Comparison of ENCODE assay signal across 9 mouse cellular contexts in genomic region chr9:44502006-44502405, GRCm38 (mm10). TPM values are rescaled to one million over a fixed set of nuclear protein-coding genes. Genes with fewer than 3 reads are reported as not detected.
A peak's percentile ranks its signal among the peaks of the same experiment; 100 is the strongest.
DNase-seq lines count a peak whose midpoint lies in the region; ATAC-seq and TF ChIP-seq lines count a peak whose summit lies in the region.
"Had no signal": no experiment of that assay in that cellular context is flagged by ENCODE, and none has a peak within 500 bp of the region (broad histone marks: within the 10 kb centered on the region; RNA-seq: fewer than 3 reads in every experiment).

No protein-coding gene starts in this region.

- H3K27me3 ChIP-seq in forebrain, embryonic 10.5 days (ENCODE audit: poor library complexity, severe bottlenecking) = peaks cover 23% of the 10 kb centered on the region
- H3K27me3 ChIP-seq in forebrain, embryonic 16.5 days (replicated peaks; ENCODE audit: control insufficient read depth, insufficient read depth, low read length) = no peaks in the 10 kb centered on the region
- H3K27me3 ChIP-seq in embryonic facial prominence, embryonic 13.5 days = no peaks in the 10 kb centered on the region
- no peaks in the 10 kb centered on the region for H3K27me3 ChIP-seq in heart, postnatal 0 days (ENCODE audit: control insufficient read depth, insufficient read depth, low read length)
- no peaks in the 10 kb centered on the region for H3K27me3 ChIP-seq in midbrain, embryonic 15.5 days (replicated peaks)
- H3K27me3 ChIP-seq: Patski had no signal

- no peak for TF ChIP-seq EP300 in heart, postnatal 0 days (IDR thresholded peaks at IDR 0.05; ENCODE audit: low read depth)

- H3K9me3 ChIP-seq in forebrain, embryonic 10.5 days = no peaks in the 10 kb centered on the region
- no peaks in the 10 kb centered on the region for H3K9me3 ChIP-seq in forebrain, embryonic 16.5 days (ENCODE audit: control insufficient read depth, low read length)
- H3K9me3 ChIP-seq in embryonic facial prominence, embryonic 13.5 days = no peaks in the 10 kb centered on the region
- no peaks in the 10 kb centered on the region for H3K9me3 ChIP-seq in heart, postnatal 0 days (replicated peaks; ENCODE audit: control insufficient read depth, low read length)
- no peaks in the 10 kb centered on the region for H3K9me3 ChIP-seq in midbrain, embryonic 15.5 days

- WGBS in forebrain, embryonic 10.5 days = 2% methylated on average over 4 of the region's 4 CpGs
- 0% methylated on average over 4 of the region's 4 CpGs for WGBS in forebrain, embryonic 16.5 days
- 0% methylated on average over 4 of the region's 4 CpGs for WGBS in embryonic facial prominence, embryonic 13.5 days
- WGBS in heart, postnatal 0 days = 6% methylated on average over 4 of the region's 4 CpGs
- WGBS in midbrain, embryonic 15.5 days = 0% methylated on average over 4 of the region's 4 CpGs

- H3K27ac ChIP-seq in forebrain, embryonic 10.5 days = peak overlapping the region; percentile 89; the same call in 1 of the 2 replicates
- H3K27ac ChIP-seq in forebrain, embryonic 16.5 days (ENCODE audit: low read length) = no peak overlapping the region
- H3K27ac ChIP-seq in embryonic facial prominence, embryonic 13.5 days = peak overlapping the region; percentile 99
- H3K27ac ChIP-seq in heart, postnatal 0 days (ENCODE audit: low read depth) = no peak overlapping the region
- H3K27ac ChIP-seq in midbrain, embryonic 15.5 days = no peak overlapping the region

- no peak for ATAC-seq in forebrain, embryonic 16.5 days
- ATAC-seq in embryonic facial prominence, embryonic 13.5 days (ENCODE audit: insufficient number of reproducible peaks, insufficient read depth, low FRiP score, low TSS enrichment, low read depth) = no peak
- ATAC-seq in heart, postnatal 0 days (ENCODE audit: insufficient read depth, low read depth) = no peak
- no peak for ATAC-seq in midbrain, embryonic 15.5 days (replicated peaks)
- ATAC-seq: Patski had no signal

- intact Hi-C loops in left cerebral cortex, postnatal 14 days (cut with DNase I) = loop anchor here (2.0 kb wide), 1 partner anchor 47 kb away; the partner anchor contains the start of gene Upk2

- peaks cover 43% of the 10 kb centered on the region for H3K36me3 ChIP-seq in forebrain, embryonic 10.5 days (replicated peaks)
- H3K36me3 ChIP-seq in forebrain, embryonic 16.5 days (ENCODE audit: control insufficient read depth, insufficient read depth) = peaks cover 18% of the 10 kb centered on the region
- peaks cover 57% of the 10 kb centered on the region for H3K36me3 ChIP-seq in embryonic facial prominence, embryonic 13.5 days
- H3K36me3 ChIP-seq in heart, postnatal 0 days (replicated peaks; ENCODE audit: control insufficient read depth, insufficient read depth, low read length) = peaks cover 48% of the 10 kb centered on the region
- peaks cover 14% of the 10 kb centered on the region for H3K36me3 ChIP-seq in midbrain, embryonic 15.5 days (replicated peaks)

- DNase-seq in forebrain, embryonic 10.5 days (ENCODE audit: extremely low spot score, low spot score) = peak; percentile 83
- peak; percentile 88 for DNase-seq in adrenal gland, postnatal 10 days
- no peak for DNase-seq in heart, postnatal 0 days (ENCODE audit: low spot score)
- peak; percentile 77 to 87 for DNase-seq in left cerebral cortex, postnatal 14 days (ENCODE audit: low spot score in 2 of 2)
- peak; percentile 63 to 80 for DNase-seq in spleen, postnatal 14 days (ENCODE audit: low spot score in 2 of 2)

- peak; percentile 98 for TF ChIP-seq CTCF in heart, postnatal 0 days (IDR thresholded peaks at IDR 0.05; ENCODE audit: low read depth)

- peaks cover 64% of the 10 kb centered on the region for H3K4me1 ChIP-seq in forebrain, embryonic 10.5 days
- peaks cover 59% of the 10 kb centered on the region for H3K4me1 ChIP-seq in forebrain, embryonic 16.5 days (replicated peaks; ENCODE audit: control insufficient read depth, insufficient read depth, low read length)
- peaks cover 77% of the 10 kb centered on the region for H3K4me1 ChIP-seq in embryonic facial prominence, embryonic 13.5 days
- peaks cover 38% of the 10 kb centered on the region for H3K4me1 ChIP-seq in heart, postnatal 0 days (ENCODE audit: control insufficient read depth, insufficient read depth)
- H3K4me1 ChIP-seq in midbrain, embryonic 15.5 days = peaks cover 50% of the 10 kb centered on the region

- H3K9ac ChIP-seq in forebrain, embryonic 16.5 days (replicated peaks; ENCODE audit: low read depth, low read length) = no peak overlapping the region
- peak overlapping the region; percentile 75; the same call in 1 of the 2 replicates for H3K9ac ChIP-seq in embryonic facial prominence, embryonic 13.5 days
- no peak overlapping the region for H3K9ac ChIP-seq in heart, postnatal 0 days (replicated peaks; ENCODE audit: low read depth, low read length)
- no peak overlapping the region for H3K9ac ChIP-seq in midbrain, embryonic 15.5 days

- peak overlapping the region; percentile 29 for H3K4me3 ChIP-seq in forebrain, embryonic 10.5 days
- H3K4me3 ChIP-seq in forebrain, embryonic 16.5 days (replicated peaks; ENCODE audit: low read length) = no peak overlapping the region
- H3K4me3 ChIP-seq in embryonic facial prominence, embryonic 13.5 days = peak overlapping the region; percentile 48
- no peak overlapping the region for H3K4me3 ChIP-seq in heart, postnatal 0 days (ENCODE audit: low read depth, low read length)
- H3K4me3 ChIP-seq in midbrain, embryonic 15.5 days = no peak overlapping the region

- H3K4me2 ChIP-seq in forebrain, embryonic 16.5 days (ENCODE audit: low read length) = no peak overlapping the region
- peak overlapping the region; percentile 79 for H3K4me2 ChIP-seq in embryonic facial prominence, embryonic 13.5 days
- H3K4me2 ChIP-seq in heart, postnatal 0 days (ENCODE audit: low read depth, low read length) = no peak overlapping the region
- H3K4me2 ChIP-seq in midbrain, embryonic 15.5 days = peak overlapping the region; percentile 3; the same call in 1 of the 2 replicates

RNA-seq across cellular contexts. Expression of gene Bcl9l, which starts 19.4 kb away (rescaled TPM):
- polyA plus RNA-seq in forebrain, embryonic 10.5 days (2016; fragmentation: Nextera tagmentation; extraction: Ambion mirVana) = 3.9 and 5.0 TPM in 2 replicates
- 13.8 and 15.0 TPM in 2 replicates for polyA plus RNA-seq in forebrain, embryonic 16.5 days (2015; fragmentation: Nextera tagmentation; extraction: Ambion mirVana)
- total RNA-seq in adrenal gland, postnatal 10 days (2021) = 10 to 100 TPM; 64.6 to 72.6 TPM
- polyA plus RNA-seq in embryonic facial prominence, embryonic 13.5 days (2015; fragmentation: Nextera tagmentation; extraction: Ambion mirVana) = 18.2 and 19.3 TPM in 2 replicates
- total RNA-seq in heart, postnatal 0 days (2014; rRNA removed; ENCODE audit: low replicate concordance) = 12.4 and 33.9 TPM in 2 replicates
- polyA plus RNA-seq in heart, postnatal 0 days (2015; fragmentation: Nextera tagmentation; extraction: Ambion mirVana) = 4.4 and 5.2 TPM in 2 replicates
- 10 to 100 TPM; 76.2 to 84.8 TPM for total RNA-seq in left cerebral cortex, postnatal 14 days (2021)
- polyA plus RNA-seq in midbrain, embryonic 15.5 days (2015; fragmentation: Nextera tagmentation; extraction: Ambion mirVana) = 12.5 and 13.0 TPM in 2 replicates

RNA-seq across cellular contexts. Expression of gene Upk2, which starts 47.2 kb away (rescaled TPM):
- polyA plus RNA-seq in forebrain, embryonic 10.5 days (2016; fragmentation: Nextera tagmentation; extraction: Ambion mirVana) = not detected in 2 replicates
- polyA plus RNA-seq in forebrain, embryonic 16.5 days (2015; fragmentation: Nextera tagmentation; extraction: Ambion mirVana) = not detected in 2 replicates
- total RNA-seq in adrenal gland, postnatal 10 days (2021) = not detected
- polyA plus RNA-seq in embryonic facial prominence, embryonic 13.5 days (2015; fragmentation: Nextera tagmentation; extraction: Ambion mirVana) = 2.8 and 2.9 TPM in 2 replicates
- total RNA-seq in heart, postnatal 0 days (2014; rRNA removed; ENCODE audit: low replicate concordance) = 18.0 TPM in 1 of 2 replicates, not detected in the other
- polyA plus RNA-seq in heart, postnatal 0 days (2015; fragmentation: Nextera tagmentation; extraction: Ambion mirVana) = not detected in 2 replicates
- not detected for total RNA-seq in left cerebral cortex, postnatal 14 days (2021)
- polyA plus RNA-seq in midbrain, embryonic 15.5 days (2015; fragmentation: Nextera tagmentation; extraction: Ambion mirVana) = not detected in 2 replicates
- polyA plus RNA-seq: Patski had no signal

RNA-seq across cellular contexts. Expression of gene Cxcr5, which starts 59.7 kb away (rescaled TPM):
- 0.05 TPM in 1 of 2 replicates, not detected in the other for polyA plus RNA-seq in forebrain, embryonic 10.5 days (2016; fragmentation: Nextera tagmentation; extraction: Ambion mirVana)
- not detected in 2 replicates for polyA plus RNA-seq in forebrain, embryonic 16.5 days (2015; fragmentation: Nextera tagmentation; extraction: Ambion mirVana)
- 1 to 10 TPM; 1.0 to 1.4 TPM for total RNA-seq in adrenal gland, postnatal 10 days (2021)
- polyA plus RNA-seq in embryonic facial prominence, embryonic 13.5 days (2015; fragmentation: Nextera tagmentation; extraction: Ambion mirVana) = 0.10 TPM in 1 of 2 replicates, not detected in the other
- total RNA-seq in heart, postnatal 0 days (2014; rRNA removed; ENCODE audit: low replicate concordance) = not detected in 2 replicates
- not detected in 2 replicates for polyA plus RNA-seq in heart, postnatal 0 days (2015; fragmentation: Nextera tagmentation; extraction: Ambion mirVana)
- not detected for total RNA-seq in left cerebral cortex, postnatal 14 days (2021)
- polyA plus RNA-seq in midbrain, embryonic 15.5 days (2015; fragmentation: Nextera tagmentation; extraction: Ambion mirVana) = not detected in 2 replicates
- polyA plus RNA-seq: Patski had no signal

Comparison
In these comparisons a context has a peak if more than half of its experiments do, and no peak if none do; other contexts are left out.
1. H3K27ac ChIP-seq: peak in forebrain, embryonic 10.5 days (single experiment) and embryonic facial prominence, embryonic 13.5 days (single experiment); none in forebrain, embryonic 16.5 days (single experiment), heart, postnatal 0 days (single experiment) and midbrain, embryonic 15.5 days (single experiment).
2. H3K4me3 ChIP-seq: peak in forebrain, embryonic 10.5 days (single experiment) and embryonic facial prominence, embryonic 13.5 days (single experiment); none in forebrain, embryonic 16.5 days (single experiment), heart, postnatal 0 days (single experiment) and midbrain, embryonic 15.5 days (single experiment).
3. H3K4me2 ChIP-seq: peak in embryonic facial prominence, embryonic 13.5 days (single experiment) and midbrain, embryonic 15.5 days (single experiment); none in forebrain, embryonic 16.5 days (single experiment) and heart, postnatal 0 days (single experiment).